Mouse (Mus musculus) lung, embryonic 14.5 days (tissue): Measurements from ENCODE around the gene Rad51ap1. TPM values are rescaled to one million over a fixed set of nuclear protein-coding genes. Genes with fewer than 3 reads are reported as not detected.
A peak's percentile ranks its signal among the peaks of the same experiment; 100 is the strongest.

Experiments
- ATAC-seq: fragments of 200-750 bp; cut with Nextera tagmentation; 2 replicates; pipeline ENCODE4 v1.8.0; 2017; ENCODE audit warnings: mild to moderate bottlenecking, moderate TSS enrichment, moderate library complexity; ENCODE audit not compliant: insufficient read depth
- DNase-seq: peaks from one replicate; pipeline ENCODE4 v3.0.0-alpha.2; 2015
- H3K27ac ChIP-seq: fragments of 300-500 bp; sonication (generic); 2 replicates; pipeline ENCODE4 v1.5.1; 2014; ENCODE audit warnings: low read depth, mild to moderate bottlenecking, moderate library complexity
- H3K27me3 ChIP-seq: fragments of 300-500 bp; sonication (generic); 2 replicates; pipeline ENCODE4 v1.6.1; 2014; ENCODE audit warnings: low read length, control low read depth; ENCODE audit not compliant: insufficient read depth
- H3K36me3 ChIP-seq: fragments of 300-500 bp; sonication (generic); 2 replicates; pipeline ENCODE4 v1.6.1; 2014; ENCODE audit warnings: control low read depth; ENCODE audit not compliant: insufficient read depth
- H3K4me1 ChIP-seq: fragments of 300-500 bp; sonication (generic); 2 replicates; pipeline ENCODE4 v1.6.1; 2014; ENCODE audit warnings: antibody characterized with exemption, control low read depth; ENCODE audit not compliant: insufficient read depth
- H3K4me2 ChIP-seq: fragments of 300-500 bp; sonication (generic); 2 replicates; pipeline ENCODE4 v1.6.1; 2014; ENCODE audit warnings: mild to moderate bottlenecking
- H3K4me3 ChIP-seq: fragments of 300-500 bp; sonication (generic); 2 replicates; pipeline ENCODE4 v1.5.1; 2014; ENCODE audit warnings: low read depth, low read length
- H3K9ac ChIP-seq: fragments of 300-500 bp; sonication (generic); 2 replicates; pipeline ENCODE4 v1.6.1; 2014
- H3K9me3 ChIP-seq: fragments of 300-500 bp; sonication (generic); 2 replicates; pipeline ENCODE4 v1.6.1; 2016; ENCODE audit warnings: low read depth, low read length, control low read depth
- CTCF ChIP-seq: IDR thresholded peaks from 2 replicates; pipeline ENCODE4 v1.5.1; 2016; ENCODE audit warnings: antibody characterized with exemption, low read depth
- WGBS: fragments of 180-500 bp; shearing (Covaris S2); extraction: QIAGEN DNeasy Blood & Tissue Kit; methylation state at CpG from one replicate; pipeline ENCODE4 v1.1.7; 2014; 5-methylcytosine and 5-hydroxymethylcytosine counted together
- polyA plus RNA-seq: library from polyadenylated mRNA; unstranded; fragments of >200 nt; fragmentation: Nextera tagmentation; extraction: Ambion mirVana; gene quantifications from 2 replicates; pipeline ENCODE4 v1.2.1, GENCODE M21; 2014

Rad51ap1 gene
- polyA plus RNA-seq, result 79.8 and 85.6 TPM in 2 replicates

- ATAC-seq (peak; percentile 100), DNase-seq (peak; percentile 97)
- Histone ChIP-seq H3K4me3 (peak within 1 kb of the TSS; percentile 61), H3K4me2 (peak within 1 kb of the TSS; percentile 80), H3K27me3 (no peaks in the 10 kb centered on the region), H3K27ac (peak within 1 kb of the TSS; percentile 31; the same call in 1 of the 2 replicates), H3K4me1 (peaks cover 3% of the 10 kb centered on the region; the same call in 1 of the 2 replicates), H3K9ac (peak within 1 kb of the TSS; percentile 79), H3K36me3 (0 out of 2 replicates have a peak, but pooled peaks cover 4% of the 10 kb centered on the region), H3K9me3 (no peaks in the 10 kb centered on the region)
- TF ChIP-seq CTCF, result no peak
- WGBS, result under 1% methylated on average over 33 of the region's 33 CpGs
Observed at GRCm38 (mm10) chr6:126939487-126940171, at the start of gene Rad51ap1, which contains the start of gene D6Wsu163e. Rad51ap1 (minus strand) TSS chr6:126939587. D6Wsu163e (plus strand) TSS chr6:126939962.

- no peak; the same call in 1 of the 2 replicates for ATAC-seq
- Histone ChIP-seq H3K4me1 (no peaks in the 10 kb centered on the region), H3K36me3 (no peaks in the 10 kb centered on the region), H3K9ac (no peak overlapping the region), H3K4me3 (no peak overlapping the region), H3K9me3 (no peaks in the 10 kb centered on the region), H3K27ac (no peak overlapping the region), H3K4me2 (no peak overlapping the region), H3K27me3 (no peaks in the 10 kb centered on the region)
- peak; percentile 46 for DNase-seq
- WGBS, result 36% methylated on average over 5 of the region's 5 CpGs
- TF ChIP-seq CTCF, result no peak
Observed at GRCm38 (mm10) chr6:126981539-126982234, 42.3 kb upstream of the Rad51ap1 start.

- no peak overlapping the region for H3K27ac ChIP-seq
- 82% methylated on average over 14 of the region's 14 CpGs for WGBS
Observed at GRCm38 (mm10) chr6:126966241-126967026, 27.0 kb upstream of the Rad51ap1 start.

GRCm38 (mm10) chr6:126963426-126963825, 24.0 kb upstream of the Rad51ap1 start:
- Histone ChIP-seq H3K4me1 (no peaks in the 10 kb centered on the region), H3K9me3 (no peaks in the 10 kb centered on the region), H3K27me3 (no peaks in the 10 kb centered on the region), H3K9ac (no peak overlapping the region), H3K4me2 (no peak overlapping the region), H3K27ac (no peak overlapping the region), H3K36me3 (peaks cover 17% of the 10 kb centered on the region), H3K4me3 (no peak overlapping the region)
- no peak for DNase-seq
- 87% methylated on average over 9 of the region's 9 CpGs for WGBS
- ATAC-seq, result no peak
- no peak for TF ChIP-seq CTCF

More at GRCm38 (mm10) chr6:126966241-126967026, 27.0 kb upstream of the Rad51ap1 start:
- Histone ChIP-seq H3K36me3 (peaks cover 17% of the 10 kb centered on the region), H3K9me3 (no peaks in the 10 kb centered on the region), H3K4me1 (no peaks in the 10 kb centered on the region), H3K4me3 (no peak overlapping the region), H3K27me3 (no peaks in the 10 kb centered on the region), H3K4me2 (no peak overlapping the region), H3K9ac (no peak overlapping the region)
- ATAC-seq (no peak), DNase-seq (no peak)
- no peak for TF ChIP-seq CTCF

- Histone ChIP-seq H3K4me1 (no peaks in the 10 kb centered on the region), H3K9ac (no peak overlapping the region), H3K9me3 (no peaks in the 10 kb centered on the region), H3K36me3 (peaks cover 17% of the 10 kb centered on the region), H3K4me3 (no peak overlapping the region), H3K27ac (no peak overlapping the region), H3K27me3 (no peaks in the 10 kb centered on the region), H3K4me2 (no peak overlapping the region)
- ATAC-seq (no peak), DNase-seq (no peak)
- TF ChIP-seq CTCF, result no peak
- WGBS, result 82% methylated on average over 5 of the region's 5 CpGs
Observed at GRCm38 (mm10) chr6:126962709-126963108, 23.3 kb upstream of the Rad51ap1 start.

- no peak overlapping the region for H3K27ac ChIP-seq
- WGBS, result 84% methylated on average over 8 of the region's 8 CpGs
- H3K36me3 ChIP-seq, result peaks cover 28% of the 10 kb centered on the region
- H3K4me2 ChIP-seq, result no peak overlapping the region
- no peak for DNase-seq
- no peaks in the 10 kb centered on the region for H3K27me3 ChIP-seq
- ATAC-seq, result no peak
- no peak overlapping the region for H3K9ac ChIP-seq
- H3K9me3 ChIP-seq, result no peaks in the 10 kb centered on the region
- H3K4me3 ChIP-seq, result no peak overlapping the region
- H3K4me1 ChIP-seq, result no peaks in the 10 kb centered on the region
- no peak for TF ChIP-seq CTCF
Observed at GRCm38 (mm10) chr6:126961371-126962018, 22.1 kb upstream of the Rad51ap1 start.
